ENCODE assay signal across 24 mouse cellular contexts in genomic region chr11:57214583-57214982, GRCm38 (mm10).
"Had no signal": no experiment of that assay in that cellular context is flagged by ENCODE, and none has a peak within 500 bp of the region (broad histone marks: within the 10 kb centered on the region; RNA-seq: fewer than 3 reads in every experiment).

No protein-coding gene starts in this region.

- H3K4me1 ChIP-seq: limb, embryonic 10.5 days; limb, embryonic 13.5 days; liver, embryonic 12.5 days; liver, embryonic 15.5 days; lung, embryonic 15.5 days; megakaryocyte, embryonic 14.5 days; neural tube, embryonic 13.5 days; stomach, embryonic 15.5 days had no signal

- H3K9me3 ChIP-seq: limb, embryonic 10.5 days; limb, embryonic 13.5 days; liver, embryonic 12.5 days; liver, embryonic 15.5 days; lung, embryonic 15.5 days; midbrain, embryonic 10.5 days; midbrain, embryonic 13.5 days; neural tube, embryonic 13.5 days; stomach, embryonic 15.5 days had no signal

- H3K4me3 ChIP-seq: limb, embryonic 10.5 days; limb, embryonic 13.5 days; liver, embryonic 12.5 days; liver, embryonic 15.5 days; lung, embryonic 15.5 days; megakaryocyte, embryonic 14.5 days; midbrain, embryonic 10.5 days; midbrain, embryonic 13.5 days; myocyte; neural tube, embryonic 13.5 days; stomach, embryonic 15.5 days had no signal

- H3K27ac ChIP-seq: limb, embryonic 10.5 days; limb, embryonic 13.5 days; liver, embryonic 12.5 days; liver, embryonic 15.5 days; lung, embryonic 15.5 days; midbrain, embryonic 10.5 days; midbrain, embryonic 13.5 days; neural tube, embryonic 13.5 days; stomach, embryonic 15.5 days had no signal

- H3K27me3 ChIP-seq: limb, embryonic 13.5 days; liver, embryonic 12.5 days; liver, embryonic 15.5 days; lung, embryonic 15.5 days; megakaryocyte, embryonic 14.5 days; midbrain, embryonic 13.5 days; neural tube, embryonic 13.5 days; stomach, embryonic 15.5 days had no signal

- DNase-seq: kidney, adult 18-20 months; kidney, adult 9 months; kidney, postnatal 14 days; kidney, postnatal 4 days; liver; lung, adult 18-20 months; lung, postnatal 10 days; lung, postnatal 36 days; right cerebral cortex, postnatal 25 days; spleen, adult 18-20 months; thymus, postnatal 25 days had no signal

- H3K36me3 ChIP-seq: limb, embryonic 10.5 days; limb, embryonic 13.5 days; liver, embryonic 12.5 days; liver, embryonic 15.5 days; lung, embryonic 15.5 days; midbrain, embryonic 10.5 days; midbrain, embryonic 13.5 days; stomach, embryonic 15.5 days had no signal

- ATAC-seq: intestine, embryonic 16.5 days; liver, embryonic 12.5 days; midbrain, embryonic 13.5 days; midbrain, embryonic 16.5 days had no signal
